Mouse (Mus musculus) limb, embryonic 12.5 days (tissue): Measurements from ENCODE around the gene Aldh1l2. TPM values are rescaled to one million over a fixed set of nuclear protein-coding genes. Genes with fewer than 3 reads are reported as not detected.

ENCODE experiments used
- ATAC-seq: fragments of 200-750 bp; cut with Nextera tagmentation; 2 replicates; pipeline ENCODE4 v1.8.0; 2017; ENCODE audit warnings: low read depth, moderate TSS enrichment; ENCODE audit not compliant: insufficient number of reproducible peaks, insufficient read depth, low FRiP score, low TSS enrichment
- H3K27ac ChIP-seq: fragments of 300-500 bp; sonication (generic); 2 replicates; pipeline ENCODE4 v1.5.1; 2016; ENCODE audit warnings: mild to moderate bottlenecking, moderate library complexity
- H3K27me3 ChIP-seq: fragments of 300-500 bp; sonication (generic); 2 replicates; pipeline ENCODE4 v1.6.1; 2016; ENCODE audit warnings: mild to moderate bottlenecking, moderate library complexity
- H3K36me3 ChIP-seq: fragments of 300-500 bp; sonication (generic); 2 replicates; pipeline ENCODE4 v1.6.1; 2016; ENCODE audit warnings: mild to moderate bottlenecking, moderate library complexity
- H3K4me1 ChIP-seq: fragments of 300-500 bp; sonication (generic); replicated peaks from 2 replicates; pipeline ENCODE4 v1.6.1; 2016
- H3K4me2 ChIP-seq: fragments of 300-500 bp; sonication (generic); 2 replicates; pipeline ENCODE4 v1.6.1; 2016; ENCODE audit warnings: mild to moderate bottlenecking, moderate library complexity
- H3K4me3 ChIP-seq: fragments of 300-500 bp; sonication (generic); replicated peaks from 2 replicates; pipeline ENCODE4 v1.5.1; 2016; ENCODE audit warnings: mild to moderate bottlenecking
- H3K9ac ChIP-seq: fragments of 300-500 bp; sonication (generic); replicated peaks from 2 replicates; pipeline ENCODE4 v1.6.1; 2016; ENCODE audit warnings: mild to moderate bottlenecking, moderate library complexity
- H3K9me3 ChIP-seq: fragments of 300-500 bp; sonication (generic); 2 replicates; pipeline ENCODE4 v1.6.1; 2016; ENCODE audit warnings: mild to moderate bottlenecking, moderate library complexity
- WGBS: fragments of 180-500 bp; shearing (Covaris S2); methylation state at CpG from one replicate; pipeline ENCODE4 v1.1.7; 2016; 5-methylcytosine and 5-hydroxymethylcytosine counted together
- polyA plus RNA-seq: library from polyadenylated mRNA; unstranded; fragments of >200 nt; fragmentation: Nextera tagmentation; extraction: Ambion mirVana; gene quantifications from 2 replicates; pipeline ENCODE4 v1.2.1, GENCODE M21; 2016

Gene Aldh1l2
- 2.1 TPM in 2 replicates for polyA plus RNA-seq

DNA sequence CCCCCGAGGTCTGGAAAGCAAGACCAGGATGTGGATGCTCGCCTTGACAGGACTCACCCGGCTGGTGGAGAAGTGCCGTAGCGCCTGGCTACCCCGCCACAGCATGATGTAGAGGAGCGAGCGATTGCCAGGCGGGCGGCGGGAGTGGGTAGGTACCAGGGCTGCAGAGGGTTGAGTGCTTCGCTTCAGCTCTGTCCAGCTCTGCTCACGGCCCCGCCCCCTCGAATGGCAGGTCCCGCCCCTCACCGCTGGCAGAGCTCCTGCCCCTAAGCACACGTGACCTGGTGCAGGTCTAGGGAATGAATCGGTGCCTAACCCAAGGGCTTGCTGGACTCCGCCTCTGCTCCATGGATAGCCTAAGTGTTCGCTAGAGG is at the start of gene Aldh1l2:
Aldh1l2 (minus strand) TSS at position 231 of the 374 bp plus-strand sequence.
- Histone ChIP-seq H3K27me3 (peaks cover 27% of the 10 kb centered on the region), H3K9ac (peak within 1 kb of the TSS; percentile 61), H3K9me3 (no peaks in the 10 kb centered on the region), H3K27ac (no peak within 1 kb of the TSS), H3K4me2 (peak within 1 kb of the TSS; percentile 97), H3K4me1 (no peaks in the 10 kb centered on the region), H3K36me3 (no peaks in the 10 kb centered on the region), H3K4me3 (peak within 1 kb of the TSS; percentile 57)
- under 1% methylated on average over 21 of the region's 21 CpGs for WGBS
- ATAC-seq: peak; percentile 90

DNA sequence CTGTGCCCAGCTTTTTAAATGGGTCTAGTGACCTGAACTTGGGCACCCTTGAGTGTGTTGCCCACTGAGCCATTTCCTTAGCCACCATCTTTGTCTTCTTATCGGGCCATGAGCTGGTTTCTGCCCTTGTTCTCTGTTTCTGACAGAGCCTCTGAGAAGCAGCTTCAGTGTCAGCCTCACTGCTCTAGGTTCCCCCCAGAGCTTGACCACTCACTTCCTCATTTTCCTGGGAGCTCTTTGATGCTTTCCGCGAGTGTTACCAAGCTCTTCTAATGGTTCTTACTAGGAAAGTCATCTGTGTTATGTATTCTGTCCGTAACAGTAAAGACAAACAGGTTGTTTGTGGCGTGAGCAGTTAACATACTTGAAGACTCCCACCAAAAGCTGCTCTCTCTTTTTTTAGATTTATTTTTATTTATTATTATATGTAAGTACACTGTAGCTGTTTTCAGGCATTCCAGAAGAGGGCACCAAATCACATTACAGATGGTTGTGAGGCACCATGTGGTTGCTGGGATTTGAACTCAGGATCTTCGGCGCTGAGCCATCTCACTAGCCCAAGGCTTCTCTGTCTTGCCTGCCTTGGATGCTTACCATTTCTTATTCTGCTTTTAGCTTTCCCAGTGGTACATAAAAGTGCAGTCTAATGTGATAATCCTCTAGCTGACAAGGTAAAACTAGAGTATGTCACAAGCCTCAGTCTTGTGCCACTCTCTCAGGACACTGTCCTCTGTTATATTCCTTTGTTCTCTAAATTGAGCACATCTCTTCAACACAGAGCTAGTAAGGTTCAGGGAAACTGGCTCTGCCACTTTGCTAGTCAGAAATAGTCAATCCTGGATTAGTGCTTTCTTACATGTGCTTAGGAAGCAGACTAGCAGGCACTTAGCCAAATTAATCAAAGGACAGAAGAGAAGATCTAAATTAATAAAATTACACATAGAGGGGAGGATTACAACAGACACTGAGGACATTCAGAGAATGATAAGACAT is 31.8 kb upstream of the Aldh1l2 start:
- no peaks in the 10 kb centered on the region for H3K27me3 ChIP-seq
- H3K4me2 ChIP-seq: no peak overlapping the region
- no peak for ATAC-seq
- no peaks in the 10 kb centered on the region for H3K4me1 ChIP-seq
- H3K9me3 ChIP-seq: no peaks in the 10 kb centered on the region
- H3K36me3 ChIP-seq: peaks cover 96% of the 10 kb centered on the region
- no peak overlapping the region for H3K27ac ChIP-seq
- H3K4me3 ChIP-seq: no peak overlapping the region
- no peak overlapping the region for H3K9ac ChIP-seq
- WGBS: 94% methylated on average over 7 of the region's 7 CpGs

DNA sequence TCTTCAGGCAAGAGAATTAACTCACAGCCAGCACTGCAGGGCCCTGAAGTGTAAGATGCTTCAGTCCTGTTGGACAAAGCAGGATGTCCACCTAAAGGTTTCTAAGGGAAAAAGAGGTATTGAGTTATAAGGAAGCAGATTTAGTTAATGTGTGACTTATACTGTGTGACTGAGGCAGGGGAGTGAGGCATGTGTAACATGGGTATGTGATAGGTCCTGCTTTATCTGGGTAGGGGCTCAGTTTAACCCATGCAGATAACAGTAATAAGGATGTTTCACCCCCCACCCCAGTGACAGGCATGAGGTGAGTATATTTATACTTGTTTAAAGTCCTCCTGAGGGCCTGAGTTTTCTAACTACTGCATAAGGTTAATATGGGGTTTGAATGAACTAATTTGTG is 29.1 kb upstream of the Aldh1l2 start:
- Histone ChIP-seq H3K27ac (no peak overlapping the region), H3K27me3 (no peaks in the 10 kb centered on the region), H3K36me3 (peaks cover 94% of the 10 kb centered on the region), H3K4me3 (no peak overlapping the region), H3K4me1 (no peaks in the 10 kb centered on the region), H3K9me3 (no peaks in the 10 kb centered on the region), H3K9ac (no peak overlapping the region), H3K4me2 (no peak overlapping the region)
- ATAC-seq: no peak

DNA sequence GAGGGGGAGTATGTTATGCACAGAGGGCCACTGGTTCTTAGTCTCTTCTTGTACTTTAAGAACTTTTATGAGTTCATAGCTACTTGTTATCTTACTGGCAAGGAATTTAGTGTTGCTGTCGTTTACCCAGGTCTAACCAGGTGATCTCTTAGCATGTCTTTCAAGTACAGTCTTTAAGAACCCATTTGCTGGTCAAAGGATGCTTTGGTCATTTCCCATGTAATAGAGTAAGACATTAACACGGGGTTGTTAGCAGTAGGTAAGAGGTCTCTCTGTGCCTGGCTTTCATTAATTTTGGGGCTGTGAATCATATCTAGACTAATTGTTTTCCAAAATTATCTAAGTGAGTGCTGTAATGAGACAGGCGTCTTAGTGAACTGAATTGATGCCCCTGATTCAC is 11.4 kb upstream of the Aldh1l2 start:
- H3K9ac ChIP-seq: no peak overlapping the region
- H3K4me1 ChIP-seq: peaks cover 11% of the 10 kb centered on the region
- no peak for ATAC-seq
- no peak overlapping the region for H3K27ac ChIP-seq
- 60% methylated on average over 3 of the region's 3 CpGs for WGBS
- no peak overlapping the region for H3K4me3 ChIP-seq
- H3K4me2 ChIP-seq: peak overlapping the region; percentile 58; the same call in 1 of the 2 replicates
- peaks cover 22% of the 10 kb centered on the region for H3K36me3 ChIP-seq
- H3K9me3 ChIP-seq: no peaks in the 10 kb centered on the region
- no peaks in the 10 kb centered on the region for H3K27me3 ChIP-seq

DNA sequence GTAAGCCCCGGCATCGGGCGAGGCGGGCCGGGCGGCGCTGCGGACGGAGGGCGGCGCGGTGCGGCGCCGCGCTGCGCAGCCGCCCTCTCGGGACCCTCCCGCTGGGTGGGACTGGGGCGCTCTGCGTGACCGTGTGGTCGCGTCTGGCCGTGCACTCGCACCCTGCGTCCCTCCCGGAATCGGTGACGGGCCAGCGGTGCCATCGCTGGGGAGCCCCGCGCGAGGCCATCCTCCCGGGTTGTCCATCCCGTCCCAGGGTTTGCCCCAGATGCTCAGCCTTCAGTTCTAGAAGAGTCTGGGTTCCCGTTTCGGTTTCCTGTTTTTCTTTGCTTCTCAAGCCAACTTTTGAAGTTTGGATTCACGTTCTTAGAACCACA is 10.2 kb upstream of the Aldh1l2 start:
- peak overlapping the region; percentile 79 for H3K9ac ChIP-seq
- no peaks in the 10 kb centered on the region for H3K9me3 ChIP-seq
- H3K4me1 ChIP-seq: peaks cover 11% of the 10 kb centered on the region
- peak overlapping the region; percentile 89 for H3K4me3 ChIP-seq
- H3K27me3 ChIP-seq: no peaks in the 10 kb centered on the region
- peak overlapping the region; percentile 76 for H3K27ac ChIP-seq
- H3K4me2 ChIP-seq: peak overlapping the region; percentile 58
- peak; percentile 89 for ATAC-seq
- peaks cover 13% of the 10 kb centered on the region for H3K36me3 ChIP-seq
- 1% methylated on average over 27 of the region's 41 CpGs for WGBS

DNA sequence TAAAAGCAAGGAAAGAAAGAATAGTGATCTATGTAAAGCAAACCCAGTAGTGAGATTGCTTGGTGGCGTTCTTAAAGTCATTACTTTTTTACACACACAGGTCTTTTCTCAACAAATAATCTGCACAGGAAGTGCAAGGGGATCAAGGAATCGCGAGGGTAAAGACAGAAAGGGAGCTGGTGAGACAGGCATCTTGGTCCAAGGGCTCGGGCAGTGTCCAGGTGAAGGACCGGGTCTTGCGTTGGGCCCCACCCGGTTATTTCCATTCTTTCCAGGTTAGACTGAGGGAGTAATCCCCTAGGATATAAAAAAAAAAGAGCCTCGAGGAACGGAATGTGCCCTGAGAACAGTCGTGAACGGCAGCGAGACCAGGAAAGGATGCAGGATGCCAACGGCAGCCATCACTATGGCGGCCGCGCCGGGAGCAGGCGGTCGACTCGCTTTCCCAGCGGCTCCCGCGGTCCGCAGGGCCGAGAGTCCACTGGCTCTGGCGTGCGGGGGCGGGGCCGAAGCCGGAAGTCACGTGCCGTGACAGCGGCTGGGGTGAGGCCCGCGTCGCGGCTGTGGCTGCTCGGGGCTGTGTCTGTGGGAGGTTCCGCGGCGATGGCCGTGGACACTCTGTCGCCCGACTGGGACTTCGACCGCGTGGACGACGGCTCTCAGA is 9.6 kb upstream of the Aldh1l2 start, which contains the start of gene Washc4:
Washc4 (plus strand) TSS at position 314 of the 664 bp plus-strand sequence.
- ATAC-seq: peak; percentile 99
- peak within 1 kb of the TSS; percentile 89 for H3K4me3 ChIP-seq
- H3K9ac ChIP-seq: peak within 1 kb of the TSS; percentile 79
- peaks cover 13% of the 10 kb centered on the region for H3K36me3 ChIP-seq
- peaks cover 11% of the 10 kb centered on the region for H3K4me1 ChIP-seq
- peak within 1 kb of the TSS; percentile 58 for H3K4me2 ChIP-seq
- H3K27ac ChIP-seq: peak within 1 kb of the TSS; percentile 76
- 2% methylated on average over 48 of the region's 49 CpGs for WGBS
- H3K9me3 ChIP-seq: no peaks in the 10 kb centered on the region
- no peaks in the 10 kb centered on the region for H3K27me3 ChIP-seq

DNA sequence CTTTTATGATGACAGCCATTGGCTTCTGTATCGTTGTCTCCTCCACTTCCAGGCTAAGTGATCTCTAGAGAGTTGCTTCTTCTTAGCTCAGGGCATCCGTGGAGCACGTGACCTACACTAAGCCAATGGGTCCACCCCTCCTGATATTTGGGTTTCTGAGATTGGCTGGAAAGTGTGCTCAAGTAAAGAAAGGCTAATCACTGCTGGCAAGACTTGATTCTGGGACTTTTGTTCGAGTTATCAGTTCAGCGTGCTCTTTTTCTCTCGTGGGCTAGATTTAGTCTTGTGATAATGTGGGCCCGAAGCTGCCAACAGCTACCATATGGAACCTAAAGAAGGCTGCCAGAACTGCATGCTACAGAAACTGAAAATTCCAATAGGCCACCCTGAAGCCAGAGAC is 8.3 kb upstream of the Aldh1l2 start:
- WGBS: 82% methylated on average over 7 of the region's 7 CpGs
- H3K4me2 ChIP-seq: no peak overlapping the region
- ATAC-seq: no peak
- H3K9me3 ChIP-seq: no peaks in the 10 kb centered on the region
- H3K27ac ChIP-seq: no peak overlapping the region
- no peaks in the 10 kb centered on the region for H3K36me3 ChIP-seq
- H3K4me3 ChIP-seq: no peak overlapping the region
- H3K27me3 ChIP-seq: 0 out of 2 replicates have a peak, but pooled peaks cover under 1% of the 10 kb centered on the region
- peaks cover 11% of the 10 kb centered on the region for H3K4me1 ChIP-seq
- no peak overlapping the region for H3K9ac ChIP-seq

DNA sequence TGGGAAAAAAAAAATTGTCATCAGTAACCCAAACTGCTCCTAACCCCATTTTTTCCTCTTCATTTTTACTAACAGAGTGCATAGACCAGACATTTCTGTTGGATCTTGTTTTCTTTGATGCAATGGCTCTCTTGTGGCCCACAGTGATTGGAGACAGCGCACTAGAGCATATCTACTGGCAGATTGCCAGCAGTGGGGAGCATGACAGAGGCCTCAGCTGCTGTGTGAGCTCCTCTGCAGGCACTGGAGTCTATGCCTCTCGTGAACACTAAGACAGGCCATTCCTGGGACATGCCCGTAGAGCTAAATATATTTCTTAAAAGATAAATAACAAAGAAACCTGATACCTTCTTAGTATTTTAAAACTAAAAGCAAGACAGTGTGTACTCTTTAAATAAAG is 6.2 kb upstream of the Aldh1l2 start:
- H3K27ac ChIP-seq: no peak overlapping the region
- no peaks in the 10 kb centered on the region for H3K9me3 ChIP-seq
- WGBS: 67% methylated on average over 3 of the region's 3 CpGs

DNA sequence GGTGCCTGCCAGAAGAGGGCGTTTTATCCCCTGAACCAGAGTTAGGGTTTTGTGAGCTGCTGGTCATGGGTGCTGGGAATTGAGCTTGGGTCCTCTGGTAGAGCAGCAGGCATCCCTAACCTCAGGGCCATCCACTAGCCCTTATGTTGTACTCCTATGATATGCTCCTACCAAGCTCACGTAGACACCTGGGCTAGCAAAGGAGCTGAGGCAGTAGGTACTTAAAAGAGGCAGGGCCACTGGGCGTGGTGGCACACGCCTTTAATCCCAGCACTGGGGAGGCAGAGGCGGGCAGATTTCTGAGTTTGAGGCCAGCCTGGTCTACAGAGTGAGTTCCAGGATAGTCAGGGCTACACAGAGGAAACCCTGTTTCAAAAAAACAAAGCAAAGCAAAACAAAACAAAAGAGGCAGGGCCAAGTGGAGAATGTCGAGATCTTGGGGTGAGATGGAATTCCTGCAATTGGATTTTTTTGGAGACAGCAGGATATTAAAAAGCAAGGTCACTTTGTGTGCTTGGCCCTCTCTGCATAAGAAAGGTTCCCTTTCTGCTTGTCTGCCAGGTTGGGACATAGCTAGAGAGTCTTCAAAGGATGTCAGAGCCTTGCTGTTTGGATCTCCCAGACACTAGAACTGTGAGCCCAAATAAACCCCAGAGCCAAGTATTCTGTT is 5.5 kb upstream of the Aldh1l2 start:
- 77% methylated on average over 6 of the region's 6 CpGs for WGBS

More for the DNA sequence above, 6.2 kb upstream of the Aldh1l2 start:
- Histone ChIP-seq H3K9ac (no peak overlapping the region), H3K4me3 (no peak overlapping the region), H3K27me3 (0 out of 2 replicates have a peak, but pooled peaks cover 3% of the 10 kb centered on the region), H3K4me2 (no peak overlapping the region), H3K36me3 (no peaks in the 10 kb centered on the region), H3K4me1 (peaks cover 7% of the 10 kb centered on the region; the same call in 1 of the 2 replicates)
- ATAC-seq: no peak

DNA sequence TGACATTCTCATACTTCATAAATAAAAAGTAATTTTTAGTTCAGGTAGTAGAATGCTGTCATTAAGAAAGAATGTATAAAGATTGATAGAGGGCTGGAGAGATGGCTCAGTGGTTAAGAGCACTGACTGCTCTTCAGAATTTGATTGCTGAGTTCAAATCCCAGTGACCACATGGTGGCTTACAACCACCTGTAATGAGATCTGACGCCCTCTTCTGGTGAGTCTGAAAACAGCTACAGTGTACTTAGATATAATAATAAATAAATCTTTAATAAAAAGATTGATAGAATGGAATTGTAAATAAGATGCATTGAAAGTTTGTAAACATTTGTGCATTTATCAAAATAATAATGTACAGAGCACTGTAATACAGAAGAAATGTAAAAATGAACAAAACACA is 2.5 kb upstream of the Aldh1l2 start:
- Histone ChIP-seq H3K9ac (no peak overlapping the region), H3K4me2 (no peak overlapping the region), H3K9me3 (no peaks in the 10 kb centered on the region), H3K4me3 (no peak overlapping the region), H3K27me3 (peaks cover 27% of the 10 kb centered on the region), H3K36me3 (no peaks in the 10 kb centered on the region), H3K4me1 (no peaks in the 10 kb centered on the region), H3K27ac (no peak overlapping the region)
- ATAC-seq: no peak
- WGBS: 15% methylated on average over 1 of the region's 1 CpGs

More for the DNA sequence above, 5.5 kb upstream of the Aldh1l2 start:
- H3K9me3 ChIP-seq: no peaks in the 10 kb centered on the region
- no peak overlapping the region for H3K4me2 ChIP-seq
- no peak overlapping the region for H3K4me3 ChIP-seq
- H3K4me1 ChIP-seq: peaks cover under 1% of the 10 kb centered on the region; the same call in 1 of the 2 replicates
- H3K9ac ChIP-seq: no peak overlapping the region
- peaks cover 8% of the 10 kb centered on the region; the same call in 1 of the 2 replicates for H3K27me3 ChIP-seq
- no peaks in the 10 kb centered on the region for H3K36me3 ChIP-seq
- ATAC-seq: no peak
- H3K27ac ChIP-seq: no peak overlapping the region
